Mouse (Mus musculus): ENCODE measurements around the gene Gli2. TPM values are rescaled to one million over a fixed set of nuclear protein-coding genes. Genes with fewer than 3 reads are reported as not detected.

Gli2 gene
- polyA plus RNA-seq, 1 experiment from 2014 or later, result 1.6 TPM

DNA sequence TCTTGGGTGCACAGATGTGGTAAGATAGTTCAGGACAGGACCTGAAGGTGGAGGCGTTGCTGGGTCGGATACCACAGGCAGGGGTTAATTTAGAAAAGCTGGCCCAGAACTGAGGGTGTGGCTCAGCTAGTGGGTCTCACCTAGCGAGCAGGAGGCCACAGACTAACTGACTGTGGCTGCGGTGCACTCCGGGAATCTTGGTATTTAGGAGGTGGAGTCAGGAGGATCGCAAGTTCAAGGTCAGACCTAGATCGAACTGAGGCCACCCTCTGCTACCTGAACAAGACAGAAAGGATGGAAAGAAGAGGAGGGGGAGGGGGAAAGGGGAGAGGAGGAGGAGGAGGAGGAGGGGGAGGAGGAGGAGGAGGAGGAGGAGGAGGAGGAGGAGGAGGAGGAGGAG, 22.1 kb upstream of the Gli2 start:
- Histone ChIP-seq H3K9ac (replicated peaks) (no peak overlapping the region), H3K36me3 (no peaks in the 10 kb centered on the region), H3K4me1 (peaks cover 5% of the 10 kb centered on the region; the same call in 1 of the 2 replicates), H3K27ac (replicated peaks) (no peak overlapping the region), H3K9me3 (replicated peaks) (no peaks in the 10 kb centered on the region), H3K27me3 (replicated peaks) (peaks cover 5% of the 10 kb centered on the region), H3K4me3 (replicated peaks) (no peak overlapping the region), H3K4me2 (no peak overlapping the region)
- 38% methylated on average over 6 of the region's 7 CpGs for WGBS
- ATAC-seq (ENCODE audit: low FRiP score), result no peak

DNA sequence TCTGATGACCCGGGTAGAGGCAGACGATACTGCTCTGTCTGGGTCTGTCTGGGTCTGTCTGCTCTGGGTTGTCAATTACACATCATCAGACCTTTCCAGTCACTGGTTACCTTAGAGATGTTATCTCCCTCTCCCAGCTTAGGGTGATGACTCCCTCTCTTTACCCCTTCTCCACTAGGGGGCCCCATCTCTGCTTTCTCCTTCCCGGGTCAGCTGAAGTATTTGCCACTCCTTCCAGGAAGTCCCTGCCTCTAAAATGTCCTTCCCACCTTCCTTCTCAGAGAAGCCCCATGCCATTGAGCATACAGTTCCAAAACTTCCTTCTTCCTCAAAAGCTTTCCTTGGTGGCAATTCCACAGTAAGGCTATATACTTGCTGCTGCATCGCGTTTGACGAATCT, 21.5 kb upstream of the Gli2 start:
- H3K9ac ChIP-seq (replicated peaks), result no peak overlapping the region
- peaks cover 5% of the 10 kb centered on the region; the same call in 1 of the 2 replicates for H3K4me1 ChIP-seq
- ATAC-seq (ENCODE audit: low FRiP score), result no peak
- no peak overlapping the region for H3K27ac ChIP-seq (replicated peaks)
- H3K36me3 ChIP-seq, result no peaks in the 10 kb centered on the region
- H3K9me3 ChIP-seq (replicated peaks), result no peaks in the 10 kb centered on the region
- H3K27me3 ChIP-seq (replicated peaks), result peaks cover 5% of the 10 kb centered on the region
- no peak overlapping the region for H3K4me2 ChIP-seq
- WGBS, result 72% methylated on average over 6 of the region's 6 CpGs
- H3K4me3 ChIP-seq (replicated peaks), result no peak overlapping the region

DNA sequence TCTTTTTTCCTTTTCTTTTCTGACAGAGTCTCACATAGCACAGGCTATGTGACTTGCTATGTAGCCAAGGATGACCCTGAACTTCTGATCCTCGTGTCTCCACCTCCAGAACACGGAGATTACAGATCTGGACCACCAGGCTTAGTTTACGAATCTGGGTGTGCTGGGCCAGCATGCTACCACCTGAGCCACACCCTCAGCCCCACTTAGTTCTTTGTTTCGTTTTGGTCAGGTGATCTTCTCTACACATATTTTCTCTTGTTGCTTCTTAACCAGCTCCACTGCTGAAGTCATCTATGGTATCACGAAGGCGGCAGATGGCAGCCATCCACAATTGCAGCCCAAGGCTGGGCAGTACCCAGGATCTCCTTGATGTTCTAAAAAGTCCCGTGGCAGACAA, 20.5 kb upstream of the Gli2 start:
- peaks cover 5% of the 10 kb centered on the region; the same call in 1 of the 2 replicates for H3K4me1 ChIP-seq
- peaks cover 5% of the 10 kb centered on the region for H3K27me3 ChIP-seq (replicated peaks)
- ATAC-seq (ENCODE audit: low FRiP score), result no peak
- no peak overlapping the region for H3K4me2 ChIP-seq
- no peak overlapping the region for H3K9ac ChIP-seq (replicated peaks)
- 90% methylated on average over 7 of the region's 7 CpGs for WGBS
- no peak overlapping the region for H3K4me3 ChIP-seq (replicated peaks)
- H3K9me3 ChIP-seq (replicated peaks), result no peaks in the 10 kb centered on the region
- H3K36me3 ChIP-seq, result no peaks in the 10 kb centered on the region
- H3K27ac ChIP-seq (replicated peaks), result no peak overlapping the region

DNA sequence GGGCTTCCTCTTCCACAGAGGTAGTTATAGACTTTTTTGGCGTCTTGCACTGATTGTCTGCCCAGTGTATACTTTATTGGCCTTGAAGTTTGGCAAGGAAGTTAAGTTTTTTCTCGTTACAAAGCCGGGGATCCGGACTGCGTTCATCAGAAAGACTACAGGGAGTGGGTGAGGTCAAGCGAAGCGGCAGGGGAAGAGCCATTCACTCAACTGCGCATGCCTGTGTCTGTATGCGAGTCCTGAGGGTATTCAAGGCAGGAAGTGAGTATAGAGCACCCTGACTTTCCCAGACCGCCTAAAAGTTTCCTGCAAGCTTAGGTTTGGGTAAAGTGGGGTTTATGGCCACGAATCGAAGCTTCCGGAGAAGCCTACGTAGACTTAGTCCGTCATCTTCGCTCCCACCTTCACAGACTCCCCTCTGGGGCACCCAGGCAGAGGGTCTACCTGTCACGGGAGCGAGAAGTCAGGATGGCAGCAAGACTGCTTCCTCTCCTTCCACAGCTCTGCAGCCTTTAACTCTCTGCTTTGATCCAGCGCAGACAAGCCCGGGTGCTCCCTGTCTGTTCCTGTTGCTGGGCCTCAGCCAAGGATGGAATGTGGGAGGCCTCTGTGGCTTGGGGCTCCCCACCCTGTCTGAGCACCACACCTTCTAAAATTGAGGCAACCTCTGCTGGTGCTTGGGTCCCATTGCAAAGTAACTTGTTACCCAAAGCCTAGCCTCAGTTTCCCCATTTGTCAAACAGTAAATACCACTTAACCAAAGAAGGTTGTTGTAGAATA, 11.7 kb upstream of the Gli2 start:
- no peak for ATAC-seq (ENCODE audit: low FRiP score)
- Histone ChIP-seq H3K4me1 (no peaks in the 10 kb centered on the region), H3K27ac (replicated peaks) (no peak overlapping the region), H3K4me2 (no peak overlapping the region), H3K27me3 (replicated peaks) (no peaks in the 10 kb centered on the region), H3K9me3 (replicated peaks) (no peaks in the 10 kb centered on the region), H3K36me3 (no peaks in the 10 kb centered on the region), H3K4me3 (replicated peaks) (no peak overlapping the region), H3K9ac (replicated peaks) (no peak overlapping the region)
- WGBS, result 81% methylated on average over 20 of the region's 20 CpGs

DNA sequence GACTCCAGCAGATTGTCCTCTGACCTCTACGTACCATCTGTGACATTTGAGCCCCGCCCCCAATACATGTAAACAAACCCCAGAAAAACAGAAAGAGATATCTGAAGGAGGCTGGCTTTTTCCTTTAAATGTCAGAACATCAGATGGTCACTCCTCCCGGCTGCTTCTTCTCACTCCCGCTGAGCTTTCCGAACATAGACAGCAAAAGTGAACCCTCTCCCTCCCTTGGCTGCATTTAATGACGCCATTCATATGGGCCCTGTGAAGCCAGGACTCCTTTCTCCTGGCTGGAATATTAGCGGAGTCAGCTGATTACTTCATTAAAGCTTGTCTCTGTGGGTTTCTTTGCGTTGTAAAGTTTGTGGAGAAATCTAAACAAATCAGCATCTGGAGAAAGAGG, 3.1 kb upstream of the Gli2 start:
- Histone ChIP-seq H3K36me3 (no peaks in the 10 kb centered on the region), H3K9ac (replicated peaks) (no peak overlapping the region), H3K4me1 (peaks cover 30% of the 10 kb centered on the region), H3K27ac (replicated peaks) (no peak overlapping the region), H3K4me2 (no peak overlapping the region), H3K9me3 (replicated peaks) (no peaks in the 10 kb centered on the region), H3K4me3 (replicated peaks) (no peak overlapping the region), H3K27me3 (replicated peaks) (peaks cover 20% of the 10 kb centered on the region)
- no peak for ATAC-seq (ENCODE audit: low FRiP score)
- 50% methylated on average over 8 of the region's 8 CpGs for WGBS

DNA sequence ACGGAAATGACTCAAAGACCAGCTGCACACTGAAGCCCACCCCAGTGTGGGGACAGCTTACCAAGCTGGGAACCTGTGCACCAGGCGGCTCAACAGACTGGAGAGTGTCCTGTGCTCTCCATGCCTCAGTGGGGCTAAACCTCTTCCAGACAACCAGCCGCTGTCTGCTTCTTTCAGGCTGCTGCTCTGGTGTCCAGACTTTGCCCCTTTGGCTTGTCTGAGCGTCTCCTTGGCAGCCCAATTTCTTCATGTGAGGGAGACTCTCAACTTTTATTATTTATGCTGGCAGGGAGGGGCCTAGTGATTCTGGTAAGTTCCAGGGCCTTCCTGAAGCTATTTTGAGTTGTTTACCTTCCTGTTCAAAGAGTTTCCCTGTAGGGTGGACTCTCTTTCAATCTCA, 2.4 kb upstream of the Gli2 start:
- H3K4me3 ChIP-seq (replicated peaks), result no peak overlapping the region
- ATAC-seq (ENCODE audit: low FRiP score), result no peak
- H3K4me1 ChIP-seq, result peaks cover 37% of the 10 kb centered on the region
- 88% methylated on average over 4 of the region's 4 CpGs for WGBS
- H3K9me3 ChIP-seq (replicated peaks), result no peaks in the 10 kb centered on the region
- H3K27ac ChIP-seq (replicated peaks), result no peak overlapping the region
- peaks cover 25% of the 10 kb centered on the region for H3K27me3 ChIP-seq (replicated peaks)
- H3K9ac ChIP-seq (replicated peaks), result no peak overlapping the region
- H3K36me3 ChIP-seq, result no peaks in the 10 kb centered on the region
- no peak overlapping the region for H3K4me2 ChIP-seq

DNA sequence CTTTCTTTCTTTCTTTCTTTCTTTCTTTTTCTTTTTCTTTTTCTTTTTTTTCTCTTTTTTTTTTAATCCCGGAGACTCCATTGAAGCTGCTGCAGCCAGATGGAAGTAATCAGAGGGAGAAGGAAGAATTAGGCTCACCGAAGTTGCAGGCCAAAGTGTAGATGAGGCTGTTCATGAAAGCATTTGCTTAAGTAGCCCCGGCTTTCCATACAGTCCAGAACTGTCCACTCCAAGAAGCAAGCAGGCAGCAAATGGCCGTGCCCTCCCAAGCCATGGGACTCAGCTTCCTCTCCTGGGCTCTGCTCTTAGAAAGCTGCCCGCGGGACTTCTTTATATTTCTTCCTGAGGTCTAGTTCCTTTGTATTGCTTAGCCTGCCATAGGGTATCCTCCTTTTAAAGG, 1.0 kb upstream of the Gli2 start:
- WGBS, result 10% methylated on average over 6 of the region's 6 CpGs
- H3K36me3 ChIP-seq, result no peaks in the 10 kb centered on the region
- no peak overlapping the region for H3K27ac ChIP-seq (replicated peaks)
- peak overlapping the region; percentile 48 for H3K4me3 ChIP-seq (replicated peaks)
- H3K4me1 ChIP-seq, result peaks cover 47% of the 10 kb centered on the region
- no peak overlapping the region for H3K9ac ChIP-seq (replicated peaks)
- no peaks in the 10 kb centered on the region for H3K9me3 ChIP-seq (replicated peaks)
- no peak for ATAC-seq (ENCODE audit: low FRiP score)
- peaks cover 37% of the 10 kb centered on the region for H3K27me3 ChIP-seq (replicated peaks)
- peak overlapping the region; percentile 97 for H3K4me2 ChIP-seq

DNA sequence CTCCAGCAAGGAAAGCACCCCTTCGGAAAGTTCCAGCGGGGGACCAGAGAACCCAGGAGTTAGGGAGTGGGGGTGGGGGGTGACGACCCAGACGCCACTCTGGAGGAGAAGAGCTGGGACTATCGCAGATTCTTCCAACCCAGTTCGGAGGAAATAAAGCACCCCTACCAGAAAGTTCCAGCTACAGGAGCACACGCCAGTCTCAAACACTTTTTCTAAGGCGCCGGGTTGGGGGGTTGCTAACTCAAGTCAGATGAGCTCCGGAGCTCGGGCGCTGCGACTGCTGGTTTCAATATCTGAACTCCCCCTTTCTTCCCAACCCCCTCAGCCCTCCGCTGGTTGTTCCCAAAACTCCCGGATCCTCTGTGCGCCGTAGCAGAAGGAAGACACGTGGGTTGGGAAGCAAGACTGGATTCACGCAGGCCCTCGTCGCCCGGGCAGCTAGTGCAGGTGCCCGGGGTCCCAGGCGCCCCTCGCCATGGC, 494 bp upstream of the Gli2 start:
- Histone ChIP-seq H3K9ac (replicated peaks) (peak overlapping the region; percentile 45), H3K27me3 (replicated peaks) (peaks cover 37% of the 10 kb centered on the region), H3K4me2 (peak overlapping the region; percentile 97), H3K4me3 (replicated peaks) (peak overlapping the region; percentile 48), H3K4me1 (peaks cover 50% of the 10 kb centered on the region), H3K36me3 (no peaks in the 10 kb centered on the region), H3K9me3 (replicated peaks) (no peaks in the 10 kb centered on the region), H3K27ac (replicated peaks) (peak overlapping the region; percentile 77)
- peak; percentile 33 for ATAC-seq (ENCODE audit: low FRiP score)
- WGBS, result under 1% methylated on average over 25 of the region's 25 CpGs

DNA sequence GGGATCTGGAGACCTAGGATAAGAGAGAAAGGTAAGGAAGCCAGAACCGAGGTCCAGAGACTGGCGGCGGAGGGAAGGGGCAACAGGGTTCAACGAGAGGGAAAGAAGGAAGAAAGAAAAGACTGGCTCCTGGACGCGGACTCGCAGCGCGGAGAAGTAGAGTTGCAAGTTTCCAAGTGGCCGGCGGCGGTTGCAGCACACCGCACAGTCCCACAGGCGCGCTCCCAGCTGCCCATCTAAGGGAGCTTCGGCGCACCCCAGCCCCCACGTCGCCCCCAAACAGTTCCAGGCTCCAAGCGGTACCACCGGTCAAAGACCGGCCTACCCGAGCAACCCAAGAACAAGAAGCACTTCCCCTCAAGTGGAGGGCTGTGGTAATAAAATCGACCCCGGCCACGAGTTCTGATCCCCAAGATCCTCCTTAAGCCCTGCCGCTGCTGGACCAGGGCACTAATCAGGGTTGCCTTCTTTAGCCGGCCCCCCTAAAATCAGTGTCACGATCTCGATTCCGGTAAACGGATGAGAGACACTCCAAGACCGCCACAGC, 715 bp downstream of the Gli2 start:
- Histone ChIP-seq H3K27me3 (replicated peaks) (peaks cover 37% of the 10 kb centered on the region), H3K9me3 (replicated peaks) (no peaks in the 10 kb centered on the region), H3K4me1 (peaks cover 59% of the 10 kb centered on the region), H3K4me3 (replicated peaks) (peak overlapping the region; percentile 48), H3K4me2 (peak overlapping the region; percentile 97), H3K36me3 (no peaks in the 10 kb centered on the region), H3K9ac (replicated peaks) (peak overlapping the region; percentile 45), H3K27ac (replicated peaks) (peak overlapping the region; percentile 77)
- under 1% methylated on average over 33 of the region's 33 CpGs for WGBS
- 0 out of 2 replicates have a peak, but pooled peaks have one; percentile 19 for ATAC-seq (ENCODE audit: low FRiP score)

DNA sequence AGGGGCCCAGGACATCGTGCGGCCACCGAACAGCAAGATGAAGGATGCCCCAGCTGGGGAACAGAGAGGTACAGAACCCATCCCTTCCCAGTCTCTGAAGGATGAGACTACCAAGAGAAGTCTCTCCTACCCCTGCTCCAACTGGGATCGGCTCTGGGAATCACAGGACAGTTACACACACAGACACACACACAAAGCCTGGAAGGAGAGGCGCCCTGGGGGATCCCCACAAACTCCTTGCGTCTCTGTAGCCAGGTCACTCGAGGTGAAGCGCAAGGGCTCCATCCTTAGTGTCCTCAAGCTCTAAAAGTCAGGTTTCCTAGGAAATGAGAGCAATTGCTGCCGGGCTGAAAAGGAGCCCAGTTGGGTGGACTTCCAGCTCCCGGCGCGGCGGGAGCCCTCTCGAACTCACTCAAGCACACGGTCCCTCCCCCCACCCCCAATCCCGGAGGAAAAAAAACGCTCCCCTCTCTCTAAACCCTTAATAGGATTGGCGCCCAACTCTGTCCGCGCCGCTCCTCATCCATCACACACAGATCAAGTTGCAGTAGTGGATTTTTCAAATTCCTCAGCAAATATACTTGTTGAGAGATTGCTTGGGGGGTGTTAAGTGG, 1.4 kb downstream of the Gli2 start:
- under 1% methylated on average over 21 of the region's 21 CpGs for WGBS
- peak overlapping the region; percentile 45 for H3K9ac ChIP-seq (replicated peaks)
- H3K27me3 ChIP-seq (replicated peaks), result peaks cover 37% of the 10 kb centered on the region
- peak overlapping the region; percentile 48 for H3K4me3 ChIP-seq (replicated peaks)
- peak overlapping the region; percentile 77 for H3K27ac ChIP-seq (replicated peaks)
- H3K36me3 ChIP-seq, result no peaks in the 10 kb centered on the region
- H3K4me1 ChIP-seq, result peaks cover 63% of the 10 kb centered on the region
- H3K4me2 ChIP-seq, result peak overlapping the region; percentile 97
- ATAC-seq (ENCODE audit: low FRiP score), result no peak
- H3K9me3 ChIP-seq (replicated peaks), result no peaks in the 10 kb centered on the region

DNA sequence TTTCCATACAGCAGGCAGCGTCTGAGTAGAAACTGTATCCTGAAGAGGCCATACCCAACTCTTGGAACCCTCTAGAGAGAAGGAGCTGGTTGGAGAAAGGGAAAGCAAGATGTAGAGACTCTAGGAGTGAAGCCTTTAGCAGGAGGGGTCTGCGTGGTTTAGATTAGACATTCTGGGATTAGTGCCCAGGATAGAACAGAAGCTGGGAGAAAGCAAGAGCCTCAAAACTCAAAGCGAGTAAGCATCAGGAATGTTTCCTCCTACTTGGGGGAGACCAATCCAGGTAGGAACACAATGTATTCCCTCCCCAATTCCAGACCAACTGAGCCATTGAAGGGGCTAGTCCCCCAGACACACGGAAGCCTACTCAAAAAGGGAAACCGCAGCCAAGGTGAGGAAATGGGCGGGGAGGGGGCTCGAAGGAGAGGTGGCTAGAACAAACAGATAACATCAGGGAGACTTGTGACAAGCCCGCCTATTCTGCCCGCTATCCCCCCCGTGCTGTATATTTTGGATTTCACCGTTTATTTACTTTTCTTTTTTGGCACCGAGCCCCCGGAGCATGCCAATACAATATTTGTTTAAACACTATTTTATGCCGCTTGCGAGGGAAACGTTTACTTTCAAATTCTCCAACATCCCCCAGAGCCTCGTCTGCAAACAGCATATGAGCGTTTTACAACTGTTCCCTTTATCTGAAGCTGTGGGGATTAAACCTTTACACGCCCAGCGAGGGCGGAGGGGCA, 2.1 kb downstream of the Gli2 start:
- Histone ChIP-seq H3K27ac (replicated peaks) (peak overlapping the region; percentile 77), H3K27me3 (replicated peaks) (peaks cover 37% of the 10 kb centered on the region)

More for the DNA sequence above, 2.1 kb downstream of the Gli2 start:
- Histone ChIP-seq H3K4me2 (peak overlapping the region; percentile 97), H3K9ac (replicated peaks) (0 out of 2 replicates have a peak overlapping the region, but pooled peaks have one; percentile 45), H3K36me3 (no peaks in the 10 kb centered on the region), H3K9me3 (replicated peaks) (no peaks in the 10 kb centered on the region), H3K4me3 (replicated peaks) (peak overlapping the region; percentile 48), H3K4me1 (peaks cover 63% of the 10 kb centered on the region)
- WGBS, result 5% methylated on average over 21 of the region's 21 CpGs
- ATAC-seq (ENCODE audit: low FRiP score), result no peak
